Mouse (Mus musculus) 3T3-L1 (cell line): Measurements from ENCODE around the gene Sh3bp1.

ENCODE experiments used
- DNase-seq: peaks from one replicate; pipeline ENCODE4 v3.0.0-alpha.2; 2015; ENCODE audit warnings: low read depth, low spot score

The Sh3bp1 gene

GRCm38 (mm10) chr15:78899740-78900584 is at the start of gene Sh3bp1:
Gene Sh3bp1 (plus strand): TSS chr15:78899768.
- DNase-seq = peak; percentile 60

GRCm38 (mm10) chr15:78850059-78850824 is 49.3 kb upstream of the Sh3bp1 start:
- no peak for DNase-seq

- no peak for DNase-seq
These were observed 48.6 kb upstream of the Sh3bp1 start for GRCm38 (mm10) chr15:78850944-78851343.

- peak; percentile 96 for DNase-seq
These were observed 47.9 kb upstream of the Sh3bp1 start for GRCm38 (mm10) chr15:78851505-78852153.

GRCm38 (mm10) chr15:78855303-78855965 is 44.1 kb upstream of the Sh3bp1 start, which contains the start of gene Lgals2:
Gene Lgals2 (minus strand): TSS chr15:78855529.
- DNase-seq = peak; percentile 92

GRCm38 (mm10) chr15:78857009-78857408 is 42.6 kb upstream of the Sh3bp1 start:
- DNase-seq = no peak

- no peak for DNase-seq
These were observed 40.3 kb upstream of the Sh3bp1 start for GRCm38 (mm10) chr15:78859311-78859710.

GRCm38 (mm10) chr15:78859714-78860113 is 39.9 kb upstream of the Sh3bp1 start:
- DNase-seq = no peak

GRCm38 (mm10) chr15:78862280-78862679 is 37.3 kb upstream of the Sh3bp1 start:
- no peak for DNase-seq

- DNase-seq = no peak
These were observed 36.4 kb upstream of the Sh3bp1 start for GRCm38 (mm10) chr15:78863154-78863553.

- DNase-seq = no peak
These were observed 35.7 kb upstream of the Sh3bp1 start for GRCm38 (mm10) chr15:78863852-78864253.

- DNase-seq = peak; percentile 48
These were observed 31.2 kb upstream of the Sh3bp1 start for GRCm38 (mm10) chr15:78868398-78868797.

GRCm38 (mm10) chr15:78868826-78869233 is 30.7 kb upstream of the Sh3bp1 start:
- DNase-seq = peak; percentile 80

GRCm38 (mm10) chr15:78869775-78870174 is 29.8 kb upstream of the Sh3bp1 start:
- DNase-seq = peak; percentile 74

GRCm38 (mm10) chr15:78872021-78872608 is 27.5 kb upstream of the Sh3bp1 start:
- DNase-seq = no peak

- DNase-seq = no peak
These were observed 25.6 kb upstream of the Sh3bp1 start for GRCm38 (mm10) chr15:78873803-78874435.

GRCm38 (mm10) chr15:78874989-78875388 is 24.6 kb upstream of the Sh3bp1 start:
- DNase-seq = no peak

GRCm38 (mm10) chr15:78875537-78875936 is 24.0 kb upstream of the Sh3bp1 start:
- no peak for DNase-seq

GRCm38 (mm10) chr15:78876258-78876696 is 23.3 kb upstream of the Sh3bp1 start:
- peak; percentile 94 for DNase-seq

GRCm38 (mm10) chr15:78876991-78877809 is 22.4 kb upstream of the Sh3bp1 start, which contains the start of gene Gga1:
Gene Gga1 (plus strand): TSS chr15:78877190.
- DNase-seq = peak; percentile 96
